Mouse (Mus musculus): ENCODE measurements around the gene Tmprss11a. TPM values are rescaled to one million over a fixed set of nuclear protein-coding genes. Genes with fewer than 3 reads are reported as not detected.

Gene Tmprss11a
- polyA plus RNA-seq, 1 experiment from 2014 or later, result not detected

GRCm38 (mm10) chr5:86432697-86433096, 36.1 kb downstream of the Tmprss11a start:
- WGBS, result 0% methylated on average over 2 of the region's 2 CpGs
- Histone ChIP-seq H3K4me2 (no peak overlapping the region), H3K9me3 (ENCODE audit: control insufficient read depth, low read length) (no peaks in the 10 kb centered on the region), H3K36me3 (ENCODE audit: control insufficient read depth, insufficient read depth, low read length) (no peaks in the 10 kb centered on the region), H3K27ac (ENCODE audit: low read depth, low read length) (no peak overlapping the region), H3K4me3 (ENCODE audit: low read depth, low read length) (no peak overlapping the region), H3K9ac (ENCODE audit: low read depth, low read length) (no peak overlapping the region), H3K4me1 (replicated peaks; ENCODE audit: control insufficient read depth, insufficient read depth, low read length) (no peaks in the 10 kb centered on the region), H3K27me3 (replicated peaks; ENCODE audit: control insufficient read depth, insufficient read depth, low read length) (no peaks in the 10 kb centered on the region)
- DNase-seq (ENCODE audit: low spot score), result no peak
- ATAC-seq (replicated peaks; ENCODE audit: low FRiP score), result no peak

GRCm38 (mm10) chr5:86431096-86431495, 37.7 kb downstream of the Tmprss11a start:
- no peak for DNase-seq (ENCODE audit: low spot score)
- Histone ChIP-seq H3K4me3 (ENCODE audit: low read depth, low read length) (no peak overlapping the region), H3K27me3 (replicated peaks; ENCODE audit: control insufficient read depth, insufficient read depth, low read length) (no peaks in the 10 kb centered on the region), H3K9me3 (ENCODE audit: control insufficient read depth, low read length) (no peaks in the 10 kb centered on the region), H3K4me1 (replicated peaks; ENCODE audit: control insufficient read depth, insufficient read depth, low read length) (no peaks in the 10 kb centered on the region), H3K36me3 (ENCODE audit: control insufficient read depth, insufficient read depth, low read length) (no peaks in the 10 kb centered on the region), H3K9ac (ENCODE audit: low read depth, low read length) (no peak overlapping the region), H3K4me2 (no peak overlapping the region), H3K27ac (ENCODE audit: low read depth, low read length) (no peak overlapping the region)
- no peak for ATAC-seq (replicated peaks; ENCODE audit: low FRiP score)
- WGBS, result 62% methylated on average over 5 of the region's 5 CpGs

- H3K4me1 ChIP-seq (replicated peaks; ENCODE audit: control insufficient read depth, insufficient read depth, low read length), result no peaks in the 10 kb centered on the region
- no peak overlapping the region for H3K4me3 ChIP-seq (ENCODE audit: low read depth, low read length)
- ATAC-seq (replicated peaks; ENCODE audit: low FRiP score) (no peak), DNase-seq (ENCODE audit: low spot score) (no peak)
- H3K4me2 ChIP-seq, result no peak overlapping the region
- 51% methylated on average over 3 of the region's 3 CpGs for WGBS
- no peaks in the 10 kb centered on the region for H3K36me3 ChIP-seq (ENCODE audit: control insufficient read depth, insufficient read depth, low read length)
- H3K27me3 ChIP-seq (replicated peaks; ENCODE audit: control insufficient read depth, insufficient read depth, low read length), result no peaks in the 10 kb centered on the region
- H3K27ac ChIP-seq (ENCODE audit: low read depth, low read length), result no peak overlapping the region
- no peak overlapping the region for H3K9ac ChIP-seq (ENCODE audit: low read depth, low read length)
- no peaks in the 10 kb centered on the region for H3K9me3 ChIP-seq (ENCODE audit: control insufficient read depth, low read length)
Observed at GRCm38 (mm10) chr5:86421323-86422028, 47.3 kb downstream of the Tmprss11a start.

- no peaks in the 10 kb centered on the region for H3K27me3 ChIP-seq (replicated peaks; ENCODE audit: control insufficient read depth, insufficient read depth, low read length)
- 16% methylated on average over 4 of the region's 4 CpGs for WGBS
- no peak overlapping the region for H3K27ac ChIP-seq (ENCODE audit: low read depth, low read length)
- no peaks in the 10 kb centered on the region for H3K36me3 ChIP-seq (ENCODE audit: control insufficient read depth, insufficient read depth, low read length)
- no peaks in the 10 kb centered on the region for H3K9me3 ChIP-seq (ENCODE audit: control insufficient read depth, low read length)
- ATAC-seq (replicated peaks; ENCODE audit: low FRiP score) (no peak), DNase-seq (ENCODE audit: low spot score) (no peak)
- H3K4me1 ChIP-seq (replicated peaks; ENCODE audit: control insufficient read depth, insufficient read depth, low read length), result no peaks in the 10 kb centered on the region
- H3K9ac ChIP-seq (ENCODE audit: low read depth, low read length), result no peak overlapping the region
- no peak overlapping the region for H3K4me2 ChIP-seq
- no peak overlapping the region for H3K4me3 ChIP-seq (ENCODE audit: low read depth, low read length)
Observed at GRCm38 (mm10) chr5:86419494-86419893, 49.3 kb downstream of the Tmprss11a start.

GRCm38 (mm10) chr5:86414280-86414679, 54.5 kb downstream of the Tmprss11a start:
- 79% methylated on average over 7 of the region's 7 CpGs for WGBS
- Histone ChIP-seq H3K36me3 (ENCODE audit: control insufficient read depth, insufficient read depth, low read length) (no peaks in the 10 kb centered on the region), H3K27ac (ENCODE audit: low read depth, low read length) (no peak overlapping the region), H3K4me1 (replicated peaks; ENCODE audit: control insufficient read depth, insufficient read depth, low read length) (no peaks in the 10 kb centered on the region), H3K4me3 (ENCODE audit: low read depth, low read length) (no peak overlapping the region), H3K27me3 (replicated peaks; ENCODE audit: control insufficient read depth, insufficient read depth, low read length) (no peaks in the 10 kb centered on the region), H3K9me3 (ENCODE audit: control insufficient read depth, low read length) (no peaks in the 10 kb centered on the region), H3K9ac (ENCODE audit: low read depth, low read length) (no peak overlapping the region), H3K4me2 (no peak overlapping the region)
- DNase-seq (ENCODE audit: low spot score), result no peak
- ATAC-seq (replicated peaks; ENCODE audit: low FRiP score), result no peak

GRCm38 (mm10) chr5:86410815-86411214, 58.0 kb downstream of the Tmprss11a start:
- no peaks in the 10 kb centered on the region for H3K9me3 ChIP-seq (ENCODE audit: control insufficient read depth, low read length)
- no peaks in the 10 kb centered on the region for H3K27me3 ChIP-seq (replicated peaks; ENCODE audit: control insufficient read depth, insufficient read depth, low read length)
- 22% methylated on average over 3 of the region's 3 CpGs for WGBS
- no peak for DNase-seq (ENCODE audit: low spot score)
- no peak overlapping the region for H3K4me3 ChIP-seq (ENCODE audit: low read depth, low read length)
- no peaks in the 10 kb centered on the region for H3K4me1 ChIP-seq (replicated peaks; ENCODE audit: control insufficient read depth, insufficient read depth, low read length)
- no peak overlapping the region for H3K9ac ChIP-seq (ENCODE audit: low read depth, low read length)
- H3K4me2 ChIP-seq, result no peak overlapping the region
- no peak overlapping the region for H3K27ac ChIP-seq (ENCODE audit: low read depth, low read length)
- no peaks in the 10 kb centered on the region for H3K36me3 ChIP-seq (ENCODE audit: control insufficient read depth, insufficient read depth, low read length)
- no peak for ATAC-seq (replicated peaks; ENCODE audit: low FRiP score)

GRCm38 (mm10) chr5:86407941-86408340, 60.8 kb downstream of the Tmprss11a start:
- no peak overlapping the region for H3K4me3 ChIP-seq (ENCODE audit: low read depth, low read length)
- no peaks in the 10 kb centered on the region for H3K36me3 ChIP-seq (ENCODE audit: control insufficient read depth, insufficient read depth, low read length)
- H3K9me3 ChIP-seq (ENCODE audit: control insufficient read depth, low read length), result no peaks in the 10 kb centered on the region
- no peak overlapping the region for H3K4me2 ChIP-seq
- no peaks in the 10 kb centered on the region for H3K27me3 ChIP-seq (replicated peaks; ENCODE audit: control insufficient read depth, insufficient read depth, low read length)
- ATAC-seq (replicated peaks; ENCODE audit: low FRiP score), result no peak
- 81% methylated on average over 2 of the region's 2 CpGs for WGBS
- H3K9ac ChIP-seq (ENCODE audit: low read depth, low read length), result no peak overlapping the region
- DNase-seq (ENCODE audit: low spot score), result no peak
- H3K4me1 ChIP-seq (replicated peaks; ENCODE audit: control insufficient read depth, insufficient read depth, low read length), result no peaks in the 10 kb centered on the region
- no peak overlapping the region for H3K27ac ChIP-seq (ENCODE audit: low read depth, low read length)

- Histone ChIP-seq H3K9me3 (ENCODE audit: control insufficient read depth, low read length) (no peaks in the 10 kb centered on the region), H3K4me2 (no peak overlapping the region), H3K27me3 (replicated peaks; ENCODE audit: control insufficient read depth, insufficient read depth, low read length) (no peaks in the 10 kb centered on the region), H3K4me3 (ENCODE audit: low read depth, low read length) (no peak overlapping the region), H3K27ac (ENCODE audit: low read depth, low read length) (no peak overlapping the region), H3K4me1 (replicated peaks; ENCODE audit: control insufficient read depth, insufficient read depth, low read length) (no peaks in the 10 kb centered on the region), H3K9ac (ENCODE audit: low read depth, low read length) (no peak overlapping the region), H3K36me3 (ENCODE audit: control insufficient read depth, insufficient read depth, low read length) (no peaks in the 10 kb centered on the region)
- DNase-seq (ENCODE audit: low spot score) (no peak), ATAC-seq (replicated peaks; ENCODE audit: low FRiP score) (no peak)
- WGBS, result 86% methylated on average over 3 of the region's 3 CpGs
Observed at GRCm38 (mm10) chr5:86407191-86407590, 61.6 kb downstream of the Tmprss11a start.

GRCm38 (mm10) chr5:86373320-86373719, 95.5 kb downstream of the Tmprss11a start, which contains the start of gene Tmprss11d:
Gene Tmprss11d, minus strand, starts transcription at chr5:86373420.
- H3K9me3 ChIP-seq (ENCODE audit: control insufficient read depth, low read length), result no peaks in the 10 kb centered on the region
- H3K9ac ChIP-seq (ENCODE audit: low read depth, low read length), result no peak within 1 kb of the TSS
- no peak for DNase-seq (ENCODE audit: low spot score)
- H3K27ac ChIP-seq (ENCODE audit: low read depth, low read length), result no peak within 1 kb of the TSS
- no peaks in the 10 kb centered on the region for H3K27me3 ChIP-seq (replicated peaks; ENCODE audit: control insufficient read depth, insufficient read depth, low read length)
- no peak within 1 kb of the TSS for H3K4me3 ChIP-seq (ENCODE audit: low read depth, low read length)
- ATAC-seq (replicated peaks; ENCODE audit: low FRiP score), result no peak
- H3K36me3 ChIP-seq (ENCODE audit: control insufficient read depth, insufficient read depth, low read length), result no peaks in the 10 kb centered on the region
- H3K4me1 ChIP-seq (replicated peaks; ENCODE audit: control insufficient read depth, insufficient read depth, low read length), result no peaks in the 10 kb centered on the region
- 63% methylated on average over 3 of the region's 3 CpGs for WGBS
- no peak within 1 kb of the TSS for H3K4me2 ChIP-seq
